Mouse (Mus musculus): ENCODE results near the gene Crot.

GRCm38 (mm10) chr5:8928440-8928839 is 68.7 kb downstream of the Crot start:
- TF ChIP-seq CTCF (IDR thresholded peaks at IDR 0.05; ENCODE audit: borderline replicate concordance, extremely low read depth, insufficient read depth, insufficient read length): no peak
- no peak for TF ChIP-seq POLR2A (IDR thresholded peaks at IDR 0.05; ENCODE audit: borderline replicate concordance, extremely low read depth, insufficient read depth, insufficient read length, poor library complexity, severe bottlenecking)

Measured in brain, embryonic 14.5 days (tissue).